Mouse (Mus musculus) kidney, postnatal 0 days (tissue): Measurements from ENCODE around the gene Clasp1. TPM values are rescaled to one million over a fixed set of nuclear protein-coding genes. Genes with fewer than 3 reads are reported as not detected.

ENCODE experiments used
- ATAC-seq: fragments of 200-750 bp; cut with Nextera tagmentation; replicated peaks from 2 replicates; pipeline ENCODE4 v1.8.0; 2017; ENCODE audit warnings: low read depth, moderate number of reproducible peaks, moderate TSS enrichment, moderate library complexity; ENCODE audit not compliant: low FRiP score
- DNase-seq: peaks from one replicate; pipeline ENCODE4 v3.0.0-alpha.2; 2016; ENCODE audit warnings: low spot score
- H3K27ac ChIP-seq: fragments of 300-500 bp; sonication (generic); 2 replicates; pipeline ENCODE4 v1.5.1; 2014; ENCODE audit warnings: mild to moderate bottlenecking
- H3K27me3 ChIP-seq: fragments of 300-500 bp; sonication (generic); 2 replicates; pipeline ENCODE4 v1.6.1; 2014; ENCODE audit warnings: low read length, mixed read lengths; ENCODE audit not compliant: insufficient read depth
- H3K36me3 ChIP-seq: fragments of 300-500 bp; sonication (generic); 2 replicates; pipeline ENCODE4 v1.6.1; 2014; ENCODE audit warnings: low read length, mixed read lengths; ENCODE audit not compliant: insufficient read depth
- H3K4me1 ChIP-seq: fragments of 300-500 bp; sonication (generic); replicated peaks from 2 replicates; pipeline ENCODE4 v1.6.1; 2014; ENCODE audit warnings: antibody characterized with exemption, low read length, mixed read lengths; ENCODE audit not compliant: insufficient read depth
- H3K4me2 ChIP-seq: fragments of 300-500 bp; sonication (generic); 2 replicates; pipeline ENCODE4 v1.6.1; 2014; ENCODE audit warnings: mild to moderate bottlenecking, low read length, moderate library complexity, mixed read lengths
- H3K4me3 ChIP-seq: fragments of 300-500 bp; sonication (generic); replicated peaks from 2 replicates; pipeline ENCODE4 v1.5.1; 2014; ENCODE audit warnings: low read depth, low read length
- H3K9ac ChIP-seq: fragments of 300-500 bp; sonication (generic); 2 replicates; pipeline ENCODE4 v1.6.1; 2014; ENCODE audit warnings: low read depth, low read length
- H3K9me3 ChIP-seq: fragments of 300-500 bp; sonication (generic); replicated peaks from 2 replicates; pipeline ENCODE4 v1.6.1; 2016; ENCODE audit warnings: low read length, inconsistent platforms, mixed read lengths
- CTCF ChIP-seq: IDR thresholded peaks from 2 replicates; pipeline ENCODE4 v1.5.1; 2016; ENCODE audit warnings: antibody characterized with exemption, low read depth, mild to moderate bottlenecking, moderate library complexity
- WGBS: fragments of 180-500 bp; shearing (Covaris S2); extraction: QIAGEN DNeasy Blood & Tissue Kit; methylation state at CpG from one replicate; pipeline ENCODE4 v1.1.7; 2014; 5-methylcytosine and 5-hydroxymethylcytosine counted together
- polyA plus RNA-seq: library from polyadenylated mRNA; unstranded; fragments of >200 nt; fragmentation: Nextera tagmentation; extraction: Ambion mirVana; gene quantifications from 2 replicates; pipeline ENCODE4 v1.2.1, GENCODE M21; 2015

The Clasp1 gene
- polyA plus RNA-seq, 1 experiment from 2014 or later = 16.5 TPM

DNA sequence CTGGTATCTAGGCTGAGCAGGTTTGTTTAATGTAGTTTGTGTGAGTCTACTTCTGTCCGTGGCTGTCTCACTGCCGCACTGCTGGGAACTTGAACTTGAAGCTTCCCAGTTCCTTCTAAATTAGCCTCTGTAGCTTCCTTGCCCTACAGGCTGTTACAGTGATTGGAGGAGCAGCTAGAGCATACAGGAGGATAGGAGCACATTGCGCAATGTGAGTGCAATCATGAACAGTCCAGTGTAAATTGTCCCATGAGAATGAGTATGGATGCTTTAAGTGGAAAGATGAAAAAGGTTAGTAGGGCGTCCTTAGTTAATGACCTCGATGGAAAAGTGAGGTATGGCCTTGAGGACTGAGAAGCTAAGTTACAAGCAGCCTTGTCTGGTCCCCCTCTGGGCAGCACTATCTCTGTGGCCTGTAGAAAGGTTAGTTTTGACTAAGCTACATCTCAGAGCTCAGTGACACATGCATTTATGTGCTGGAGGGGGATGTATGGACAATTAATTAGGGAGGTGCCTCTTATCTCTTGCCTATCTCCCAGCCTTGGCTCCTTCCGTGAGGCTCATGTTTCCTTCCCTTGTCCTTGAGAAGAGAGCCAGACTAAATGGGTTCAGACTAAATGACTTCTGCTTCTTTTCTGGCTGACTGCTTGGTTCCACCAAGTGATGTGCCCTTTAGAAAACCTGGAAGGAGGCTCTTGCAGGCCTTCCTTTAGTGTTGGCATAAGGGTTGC is 39.7 kb downstream of the Clasp1 start:
- Histone ChIP-seq H3K4me2 (no peak overlapping the region), H3K27ac (no peak overlapping the region), H3K9ac (no peak overlapping the region), H3K9me3 (no peaks in the 10 kb centered on the region), H3K27me3 (no peaks in the 10 kb centered on the region), H3K4me3 (no peak overlapping the region), H3K36me3 (0 out of 2 replicates have a peak, but pooled peaks cover 10% of the 10 kb centered on the region), H3K4me1 (0 out of 2 replicates have a peak, but pooled peaks cover 3% of the 10 kb centered on the region)
- ATAC-seq = no peak
- WGBS = 70% methylated on average over 6 of the region's 6 CpGs
- no peak for TF ChIP-seq CTCF
- no peak for DNase-seq

DNA sequence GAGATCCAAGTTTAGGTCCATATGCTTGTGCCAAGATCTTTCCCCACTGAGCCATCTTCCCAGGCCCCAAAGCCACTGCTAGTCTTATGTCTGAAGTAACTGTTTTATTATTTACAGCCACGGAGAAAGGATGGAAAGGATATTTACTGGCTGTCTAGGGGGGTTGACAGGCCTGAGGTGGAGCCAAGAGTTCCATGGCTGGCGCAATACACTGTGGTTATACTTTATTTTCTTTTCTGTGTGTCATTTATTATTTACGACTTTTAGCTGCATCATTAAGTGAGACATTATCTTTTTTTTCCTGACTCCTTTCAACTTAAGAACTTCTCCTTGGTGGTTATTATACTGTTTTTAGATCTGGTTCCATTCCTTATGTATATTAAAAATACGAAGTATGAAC is 42.7 kb downstream of the Clasp1 start:
- DNase-seq (no peak), ATAC-seq (no peak)
- H3K9me3 ChIP-seq = no peaks in the 10 kb centered on the region
- no peaks in the 10 kb centered on the region for H3K27me3 ChIP-seq
- H3K9ac ChIP-seq = no peak overlapping the region
- no peak overlapping the region for H3K27ac ChIP-seq
- H3K36me3 ChIP-seq = 0 out of 2 replicates have a peak, but pooled peaks cover 3% of the 10 kb centered on the region
- no peak overlapping the region for H3K4me2 ChIP-seq
- H3K4me1 ChIP-seq = 0 out of 2 replicates have a peak, but pooled peaks cover 3% of the 10 kb centered on the region
- WGBS = 76% methylated on average over 4 of the region's 4 CpGs
- no peak overlapping the region for H3K4me3 ChIP-seq
- TF ChIP-seq CTCF = no peak

DNA sequence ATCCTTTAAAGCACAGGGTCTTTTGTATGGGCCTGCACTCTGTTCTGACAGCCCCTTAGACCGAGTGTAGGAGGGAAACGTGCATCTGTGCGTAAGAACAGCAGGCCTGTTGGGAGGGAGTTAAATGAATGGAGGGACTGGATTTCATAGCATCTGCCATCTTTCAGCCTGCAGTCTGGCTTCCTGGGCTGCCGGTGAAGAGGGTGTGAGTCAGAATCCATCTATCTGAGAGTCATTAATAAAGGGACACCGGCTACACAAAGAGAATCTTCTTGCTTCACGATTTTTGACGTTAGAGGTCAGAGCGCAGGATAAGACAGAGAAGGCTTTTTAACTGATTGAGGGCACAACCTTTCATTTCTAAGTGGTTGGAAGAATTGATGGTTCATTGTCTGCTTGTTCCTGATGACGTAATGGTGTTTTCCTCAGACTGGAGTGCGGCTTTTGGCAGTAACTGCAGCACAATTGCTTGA is 46.2 kb downstream of the Clasp1 start:
- 61% methylated on average over 10 of the region's 10 CpGs for WGBS
- H3K27me3 ChIP-seq = no peaks in the 10 kb centered on the region

DNA sequence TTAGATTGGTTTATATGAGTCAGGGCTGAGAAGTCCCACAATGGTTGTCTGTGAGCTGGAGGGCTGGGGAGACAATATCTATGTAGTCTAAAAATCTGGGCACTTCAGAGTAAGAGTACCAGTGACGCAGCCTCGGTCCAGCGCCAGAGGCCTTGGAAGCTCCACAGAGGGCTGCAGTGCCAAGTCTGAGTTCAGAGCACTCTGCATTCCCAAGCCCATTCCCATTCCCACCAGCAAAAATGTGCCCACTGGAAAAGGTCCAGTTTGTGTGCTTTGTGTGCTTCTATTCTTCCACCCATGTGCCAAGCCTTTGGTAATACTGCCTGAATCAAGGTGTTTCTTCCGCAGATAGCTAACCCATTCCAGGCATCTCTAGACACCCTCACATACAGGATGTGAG is 49.0 kb downstream of the Clasp1 start:
- no peaks in the 10 kb centered on the region for H3K27me3 ChIP-seq
- H3K4me3 ChIP-seq = no peak overlapping the region
- H3K9ac ChIP-seq = no peak overlapping the region
- TF ChIP-seq CTCF = no peak
- ATAC-seq (no peak), DNase-seq (no peak)
- no peak overlapping the region for H3K27ac ChIP-seq
- no peaks in the 10 kb centered on the region for H3K4me1 ChIP-seq
- H3K9me3 ChIP-seq = no peaks in the 10 kb centered on the region
- no peak overlapping the region for H3K4me2 ChIP-seq
- 0 out of 2 replicates have a peak, but pooled peaks cover 3% of the 10 kb centered on the region for H3K36me3 ChIP-seq
- WGBS = 98% methylated on average over 4 of the region's 4 CpGs

More for the DNA sequence above, 46.2 kb downstream of the Clasp1 start:
- no peak for ATAC-seq
- no peak overlapping the region for H3K4me3 ChIP-seq
- peak; percentile 14 for DNase-seq
- no peak overlapping the region for H3K27ac ChIP-seq
- no peaks in the 10 kb centered on the region for H3K9me3 ChIP-seq
- TF ChIP-seq CTCF = no peak
- H3K9ac ChIP-seq = no peak overlapping the region
- H3K4me1 ChIP-seq = no peaks in the 10 kb centered on the region
- H3K4me2 ChIP-seq = no peak overlapping the region
- 0 out of 2 replicates have a peak, but pooled peaks cover 3% of the 10 kb centered on the region for H3K36me3 ChIP-seq

DNA sequence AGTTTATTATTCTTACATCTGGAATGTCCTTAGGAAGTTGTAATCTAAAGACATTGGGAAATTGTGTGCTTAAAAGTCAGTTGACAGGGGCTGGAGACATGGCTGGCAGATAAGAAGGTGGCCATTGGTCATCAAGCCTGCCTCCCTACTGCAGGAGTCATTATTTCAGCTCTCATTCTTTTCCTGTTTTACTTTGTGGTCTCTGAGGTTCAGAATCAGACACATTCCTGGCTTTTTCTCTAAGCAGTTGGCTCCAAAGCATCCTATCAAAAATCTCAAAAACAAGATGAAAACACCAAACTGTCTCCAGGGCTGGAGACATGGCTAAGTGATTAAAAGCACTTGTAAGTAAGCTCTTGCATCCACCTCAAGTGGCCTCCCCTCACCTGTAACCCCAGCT is 49.5 kb downstream of the Clasp1 start:
- TF ChIP-seq CTCF = no peak
- Histone ChIP-seq H3K27ac (no peak overlapping the region), H3K27me3 (no peaks in the 10 kb centered on the region), H3K9me3 (no peaks in the 10 kb centered on the region), H3K9ac (no peak overlapping the region), H3K4me3 (no peak overlapping the region), H3K4me2 (no peak overlapping the region), H3K4me1 (no peaks in the 10 kb centered on the region), H3K36me3 (no peaks in the 10 kb centered on the region)
- ATAC-seq (no peak), DNase-seq (no peak)

DNA sequence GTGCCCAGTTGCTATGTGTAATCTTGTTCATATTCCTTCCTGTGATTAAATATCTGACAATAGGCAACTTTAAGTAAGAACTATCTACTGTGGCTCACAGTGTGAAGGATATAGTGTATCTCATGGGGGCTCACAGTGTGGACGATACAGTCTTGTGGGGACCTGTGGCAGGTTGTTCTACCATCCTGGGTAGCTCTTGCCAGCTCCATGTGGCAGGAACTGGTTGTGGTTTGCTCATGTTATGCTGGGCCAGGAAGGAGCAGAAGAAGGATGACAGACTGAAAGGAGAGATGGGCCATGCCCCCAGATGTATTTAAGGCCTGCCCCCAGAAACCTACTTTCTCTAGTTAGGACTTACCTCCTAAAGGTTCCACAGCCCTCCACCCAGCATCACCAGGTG is 51.7 kb downstream of the Clasp1 start:
- no peak overlapping the region for H3K27ac ChIP-seq
- WGBS = 100% methylated on average over 1 of the region's 1 CpGs
- no peaks in the 10 kb centered on the region for H3K27me3 ChIP-seq
- ATAC-seq = no peak
- H3K36me3 ChIP-seq = no peaks in the 10 kb centered on the region
- no peaks in the 10 kb centered on the region for H3K9me3 ChIP-seq
- no peak for TF ChIP-seq CTCF
- no peaks in the 10 kb centered on the region for H3K4me1 ChIP-seq
- no peak overlapping the region for H3K4me3 ChIP-seq
- H3K9ac ChIP-seq = no peak overlapping the region
- H3K4me2 ChIP-seq = no peak overlapping the region
- DNase-seq = no peak

DNA sequence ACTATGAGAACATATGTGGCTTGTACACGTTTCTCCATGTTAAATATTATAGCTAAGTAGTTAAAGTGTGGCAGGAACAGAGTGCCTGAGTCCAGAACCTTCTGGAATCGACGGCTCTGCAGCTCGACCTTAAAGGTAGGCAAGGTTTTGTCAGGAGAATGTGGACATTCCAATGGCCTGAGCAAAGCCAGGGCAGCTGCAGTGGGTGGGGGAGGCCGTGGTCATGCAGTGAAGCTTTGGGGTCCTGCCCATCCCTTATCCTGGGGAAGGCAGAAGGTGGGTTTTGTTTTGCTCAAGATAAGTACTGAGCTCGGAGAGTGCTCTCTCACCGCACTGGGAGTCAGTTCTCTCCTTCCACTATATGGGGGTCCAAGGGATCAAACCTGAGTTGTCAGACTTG is 55.6 kb downstream of the Clasp1 start:
- H3K4me2 ChIP-seq = no peak overlapping the region
- H3K4me1 ChIP-seq = no peaks in the 10 kb centered on the region
- H3K9me3 ChIP-seq = no peaks in the 10 kb centered on the region
- no peaks in the 10 kb centered on the region for H3K27me3 ChIP-seq
- ATAC-seq = 0 out of 2 replicates have a peak, but pooled peaks have one; percentile 33
- TF ChIP-seq CTCF = no peak
- no peaks in the 10 kb centered on the region for H3K36me3 ChIP-seq
- no peak overlapping the region for H3K9ac ChIP-seq
- DNase-seq = no peak
- WGBS = 69% methylated on average over 7 of the region's 7 CpGs
- no peak overlapping the region for H3K4me3 ChIP-seq
- H3K27ac ChIP-seq = no peak overlapping the region
